Mouse (Mus musculus) embryo, embryonic 11 days (tissue): ENCODE data around the gene Hdhd5.

Source experiments
- DNase-seq: peaks from one replicate; pipeline ENCODE4 v3.0.0-alpha.2; 2015

Gene Hdhd5

DNA sequence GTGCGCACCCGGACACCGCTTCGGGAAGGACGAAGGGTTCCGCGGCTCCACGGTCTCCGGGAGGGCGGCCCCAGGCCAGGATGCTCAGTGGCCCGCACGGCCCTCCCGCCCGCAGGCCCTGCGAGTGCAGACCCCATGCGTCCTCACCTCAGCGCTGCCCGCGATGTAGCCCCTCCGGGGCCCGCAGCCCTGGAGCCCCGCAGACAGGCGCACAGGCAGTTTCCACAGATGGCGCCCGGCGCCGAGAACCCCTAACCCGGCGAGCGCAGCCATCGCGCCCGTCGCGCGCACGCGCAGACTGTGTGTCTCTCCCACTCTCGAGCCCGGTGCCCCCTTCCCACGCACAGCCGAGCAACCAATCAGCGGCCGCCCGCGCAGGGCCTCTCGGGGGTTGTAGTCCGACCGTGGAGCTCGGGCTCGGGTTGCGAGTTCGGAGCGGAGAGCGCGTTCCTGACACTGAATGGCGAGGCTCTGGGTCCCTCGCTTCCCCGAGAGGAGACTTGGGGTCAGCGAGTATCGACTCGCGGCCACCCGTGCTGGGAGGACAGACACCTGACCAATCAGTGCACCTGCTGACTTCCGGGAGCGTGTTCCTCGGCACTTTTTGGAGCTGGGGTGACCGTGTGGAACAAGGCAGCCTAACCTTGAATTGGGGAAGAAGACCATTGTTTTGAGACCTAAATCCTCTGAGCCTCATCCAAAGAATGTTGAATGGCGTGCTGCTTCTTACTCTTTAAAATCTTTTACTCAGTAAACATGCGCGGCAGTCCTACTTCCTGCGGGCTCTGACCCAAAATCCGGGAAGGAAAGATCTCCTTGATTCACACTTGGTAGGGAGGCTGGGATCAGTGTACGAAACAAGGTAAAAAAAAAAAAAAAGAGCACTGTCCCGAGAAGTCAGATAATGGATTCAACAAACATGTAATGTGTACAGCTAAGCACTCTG, at the start of gene Hdhd5:
Gene Hdhd5, minus strand, starts transcription at position 300 of the 946 bp plus-strand sequence.
- peak; percentile 97 for DNase-seq

DNA sequence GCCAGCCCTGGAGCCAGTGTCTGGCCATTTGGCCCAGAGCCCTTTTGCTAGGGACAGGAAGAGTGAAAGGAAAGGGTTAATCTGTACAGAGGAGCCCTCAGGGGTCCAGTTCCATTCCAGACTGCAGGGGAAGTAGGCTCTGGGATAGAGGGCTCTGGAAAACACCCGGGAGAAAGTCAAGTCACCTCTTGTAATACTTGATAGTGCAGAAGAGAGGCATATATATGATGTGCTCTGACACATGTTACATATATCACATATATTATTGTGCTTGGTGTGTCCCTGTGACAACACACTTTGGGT, 49.5 kb upstream of the Hdhd5 start:
- no peak for DNase-seq

DNA sequence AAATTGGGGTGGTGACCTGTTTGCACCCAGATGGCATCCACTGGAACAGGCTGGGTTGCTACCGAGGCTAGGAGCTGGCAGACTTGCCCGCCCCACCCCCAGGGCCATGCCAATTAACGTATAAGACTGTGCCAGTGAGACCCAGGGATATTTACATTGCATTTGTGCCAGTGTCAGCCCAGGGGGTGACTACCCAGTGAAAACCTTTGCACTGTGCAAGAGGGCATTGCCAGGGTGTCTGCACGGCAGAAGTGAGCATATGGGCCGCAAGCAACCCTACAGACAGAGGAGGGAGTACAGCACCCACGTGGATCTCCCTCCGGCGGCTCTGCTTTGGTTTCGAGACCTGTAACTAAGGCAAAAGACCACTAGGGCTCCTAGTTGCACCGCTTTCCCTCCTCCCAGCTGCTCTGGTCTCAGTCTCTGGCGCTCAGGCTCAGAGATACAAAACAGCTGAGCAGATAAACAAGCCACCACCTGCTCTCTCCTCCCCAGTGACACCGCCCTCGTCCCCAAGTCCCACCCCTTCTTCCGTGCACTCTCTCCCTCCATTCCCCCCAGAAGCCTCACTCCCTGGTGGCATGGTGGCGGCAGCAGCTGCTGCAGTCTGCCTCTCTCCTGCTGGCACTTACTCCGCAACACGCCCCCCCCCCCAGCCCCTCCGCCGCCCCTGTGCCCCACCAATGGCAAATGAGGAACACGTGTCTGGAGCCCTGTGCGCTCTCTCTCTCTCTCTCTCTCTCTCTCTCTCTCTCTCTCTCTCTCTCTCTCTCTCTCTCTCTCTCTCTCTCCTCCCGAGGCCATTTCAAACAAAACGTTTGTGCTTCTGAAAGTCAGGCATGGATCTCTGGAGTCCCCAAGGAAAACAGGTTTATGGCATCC, 49.0 kb upstream of the Hdhd5 start:
- peak; percentile 87 for DNase-seq

DNA sequence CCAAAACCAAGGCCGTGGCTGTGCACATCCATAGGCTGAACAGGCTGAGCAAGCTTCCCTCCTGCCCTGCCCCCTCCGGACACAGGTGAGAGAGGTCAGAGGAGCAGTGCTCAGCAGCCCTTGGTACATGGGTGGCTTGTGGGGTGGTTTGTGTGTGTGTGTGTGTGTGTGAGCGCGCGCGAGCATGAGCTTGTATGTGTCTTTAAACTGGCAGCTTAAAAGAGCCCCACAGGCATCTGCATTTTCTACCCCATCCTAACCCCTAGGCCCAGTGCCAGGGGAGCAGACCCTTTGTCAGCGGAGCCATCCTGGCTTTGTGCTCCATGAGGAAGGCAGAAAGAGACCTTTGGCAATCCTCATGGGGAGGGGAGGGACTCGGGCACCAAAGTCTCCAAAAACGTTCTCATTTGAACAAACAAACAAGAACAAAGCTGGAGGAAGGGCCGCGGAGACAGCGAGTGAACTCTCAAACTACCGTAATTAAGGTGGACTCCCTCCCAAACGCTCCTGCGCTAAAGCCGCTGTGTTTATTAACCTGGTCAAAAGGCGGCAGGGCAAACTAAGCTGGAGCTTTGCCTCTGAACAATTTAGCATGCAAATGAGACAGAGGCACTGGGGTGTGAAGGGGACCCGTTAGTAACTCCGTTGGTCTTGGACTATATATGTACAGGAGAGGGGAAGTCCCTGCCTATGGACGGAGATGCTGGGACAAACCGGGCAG, 48.2 kb upstream of the Hdhd5 start:
- DNase-seq: peak; percentile 36

DNA sequence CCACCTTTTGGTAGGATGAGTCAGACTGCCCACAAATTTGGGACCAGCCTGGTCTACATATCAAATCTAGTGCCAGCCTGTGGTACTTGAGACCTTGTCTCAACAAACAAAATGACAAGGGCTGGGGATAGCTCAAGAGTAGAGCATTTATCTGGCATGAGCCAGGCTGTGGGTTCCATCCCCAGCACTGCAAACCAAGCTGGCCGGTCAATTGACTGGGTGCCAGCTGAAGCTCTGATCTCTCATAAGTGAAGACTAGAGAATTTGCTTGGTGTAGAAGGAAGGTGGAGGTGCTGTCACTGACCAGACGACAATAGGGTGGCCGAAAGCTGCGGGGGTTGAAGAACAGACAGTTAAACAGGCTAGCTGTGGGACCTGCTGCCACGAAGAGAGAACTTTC, 47.4 kb upstream of the Hdhd5 start:
- DNase-seq: no peak

DNA sequence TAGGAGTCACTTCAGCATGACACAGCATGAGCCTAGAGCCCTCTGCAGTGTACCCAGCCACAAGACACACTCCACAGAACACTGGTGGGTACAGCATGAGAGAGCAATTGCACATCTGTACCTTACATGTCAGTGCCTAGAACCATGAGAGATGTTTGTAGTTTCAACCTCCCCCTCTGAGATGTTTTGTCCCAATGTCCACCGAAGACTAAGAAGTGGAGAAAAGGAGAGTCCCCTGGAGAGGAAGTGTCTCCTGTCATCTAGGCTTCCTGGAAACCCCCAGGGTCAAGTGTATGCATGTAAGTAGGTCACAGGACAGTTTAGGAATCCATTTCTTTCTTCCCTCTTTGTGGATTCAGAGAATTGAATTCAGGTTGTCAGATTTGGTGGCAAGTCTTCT, 41.3 kb upstream of the Hdhd5 start:
- DNase-seq: no peak

DNA sequence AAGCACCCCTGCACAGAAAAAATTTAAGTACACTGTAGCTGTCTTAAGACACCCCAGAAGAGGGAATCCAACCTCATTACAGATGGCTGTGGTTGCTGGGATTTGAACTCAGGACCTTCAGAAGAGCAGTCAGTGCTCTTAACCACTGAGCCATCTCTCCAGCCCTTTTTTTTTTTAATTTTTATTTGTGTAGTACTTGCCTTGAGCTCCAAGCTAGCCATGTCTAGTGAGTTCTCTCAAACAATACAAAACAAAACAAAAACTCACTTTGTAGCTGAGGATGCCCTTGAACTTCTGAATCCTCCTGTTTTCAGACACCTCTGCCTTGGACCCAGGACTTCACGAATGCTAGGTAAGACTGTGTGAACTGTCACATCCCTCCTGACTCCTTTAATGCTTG, 37.1 kb upstream of the Hdhd5 start:
- no peak for DNase-seq

DNA sequence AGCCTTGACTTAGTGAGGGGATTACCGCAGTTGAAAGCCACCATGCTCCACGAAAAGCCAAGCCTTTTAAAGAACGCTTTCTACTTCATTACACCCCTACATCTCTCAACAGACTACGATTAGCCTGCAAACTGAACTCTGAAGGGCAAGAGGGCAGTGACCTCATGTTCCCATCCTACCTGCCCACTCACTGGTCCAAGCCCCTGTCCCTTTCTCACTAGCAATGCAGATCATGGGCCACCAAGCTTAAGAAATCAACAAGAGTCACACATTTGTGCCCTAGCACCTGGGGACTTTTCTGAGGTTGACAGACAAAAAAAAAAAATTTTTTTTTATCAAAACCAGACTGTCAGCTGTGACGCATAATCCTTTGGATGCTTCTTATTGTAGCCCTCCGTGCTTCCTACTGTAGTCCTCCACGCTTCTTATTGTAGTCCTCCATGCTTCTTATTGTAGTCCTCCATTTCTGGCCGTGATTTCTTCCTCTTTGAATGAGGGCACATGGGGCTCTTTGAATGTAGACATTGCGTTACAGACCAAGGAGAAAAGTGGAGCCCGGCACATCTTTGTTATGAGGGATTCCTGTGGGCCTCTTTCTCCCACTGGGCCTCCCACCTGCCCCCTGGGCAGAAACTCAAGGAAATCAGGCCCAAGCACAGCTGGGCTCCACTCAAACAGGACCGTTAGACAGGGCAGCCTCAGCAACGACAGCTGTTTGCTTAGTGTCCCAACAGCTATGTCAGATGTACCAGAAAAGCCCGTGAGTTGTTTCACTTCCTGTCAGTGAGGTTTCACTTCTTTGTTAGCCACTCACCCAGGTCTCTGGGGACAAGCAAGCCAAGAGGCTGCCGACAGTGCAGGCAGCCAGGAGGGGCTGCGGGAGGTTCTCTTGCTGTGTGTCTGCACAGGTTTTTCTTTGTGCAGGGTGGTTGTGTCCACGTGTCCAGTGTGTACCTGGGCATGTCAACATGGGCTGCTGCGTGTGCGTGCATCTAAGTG, 36.1 kb upstream of the Hdhd5 start:
- peak; percentile 43 for DNase-seq

DNA sequence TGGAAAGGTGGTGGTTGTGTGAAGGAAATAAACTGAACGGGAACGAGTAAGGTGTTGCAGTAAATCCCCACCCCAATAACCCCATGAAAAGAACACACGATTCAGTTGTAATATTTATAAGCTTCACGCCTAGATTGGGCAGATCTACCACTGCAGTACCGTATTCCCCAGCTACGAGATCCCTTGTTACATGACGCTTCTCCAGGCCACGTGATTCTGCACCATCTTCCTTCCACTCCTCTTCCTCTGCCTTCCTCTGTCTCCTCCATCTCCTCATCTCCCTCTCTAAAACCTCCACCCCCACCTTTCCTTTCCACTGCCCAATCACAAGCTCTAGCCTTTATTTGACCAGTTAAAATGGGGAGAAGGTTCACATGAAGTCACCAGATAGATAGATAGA, 25.5 kb upstream of the Hdhd5 start:
- no peak for DNase-seq

DNA sequence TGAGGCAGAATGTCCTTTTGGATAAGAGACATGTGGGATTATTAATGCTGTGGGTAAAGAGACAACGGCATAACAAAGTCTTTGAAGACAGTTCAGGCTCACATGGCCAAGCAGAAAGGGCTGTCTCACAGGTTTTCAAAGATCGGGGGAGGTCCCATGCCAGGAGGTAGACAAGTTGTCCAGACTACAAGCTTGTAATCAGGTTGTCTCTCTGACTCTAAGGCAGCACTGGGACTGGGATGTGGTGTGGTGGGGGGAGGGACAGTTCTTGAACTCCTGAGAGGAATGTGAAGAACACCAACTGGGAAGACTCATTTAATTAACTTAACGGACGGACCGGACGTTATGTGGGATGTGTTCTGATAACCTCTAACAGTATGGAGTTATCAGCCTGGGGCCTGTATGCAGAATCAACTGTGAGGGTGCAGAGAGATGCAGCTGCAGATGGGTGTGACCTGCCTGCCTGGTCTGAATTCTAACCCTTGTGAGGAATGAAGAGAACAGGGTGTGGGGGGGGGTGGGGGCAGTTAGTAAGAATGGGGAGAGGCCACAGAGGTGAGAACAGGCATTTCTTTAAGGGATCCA, 25.0 kb upstream of the Hdhd5 start:
- DNase-seq: no peak

DNA sequence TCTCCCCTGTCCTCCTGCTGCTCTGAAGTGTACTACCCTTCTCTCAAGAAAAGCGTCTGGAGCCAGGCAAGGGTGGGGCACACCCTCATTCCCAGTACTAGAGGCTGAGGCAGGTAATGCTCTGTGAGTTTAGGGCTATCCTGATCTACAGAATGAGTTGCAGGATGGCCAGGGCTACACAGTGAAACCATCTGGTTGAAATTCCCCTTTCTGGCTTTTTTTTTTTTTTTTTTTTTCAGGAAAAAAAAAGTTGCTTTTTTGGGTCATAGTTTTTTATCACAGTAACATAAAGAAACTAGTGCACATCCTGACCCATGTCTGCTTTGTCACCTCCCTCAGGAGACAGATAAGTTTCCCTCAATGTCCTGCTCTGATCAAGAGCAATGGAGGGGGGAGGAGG, 24.0 kb upstream of the Hdhd5 start:
- DNase-seq: no peak

DNA sequence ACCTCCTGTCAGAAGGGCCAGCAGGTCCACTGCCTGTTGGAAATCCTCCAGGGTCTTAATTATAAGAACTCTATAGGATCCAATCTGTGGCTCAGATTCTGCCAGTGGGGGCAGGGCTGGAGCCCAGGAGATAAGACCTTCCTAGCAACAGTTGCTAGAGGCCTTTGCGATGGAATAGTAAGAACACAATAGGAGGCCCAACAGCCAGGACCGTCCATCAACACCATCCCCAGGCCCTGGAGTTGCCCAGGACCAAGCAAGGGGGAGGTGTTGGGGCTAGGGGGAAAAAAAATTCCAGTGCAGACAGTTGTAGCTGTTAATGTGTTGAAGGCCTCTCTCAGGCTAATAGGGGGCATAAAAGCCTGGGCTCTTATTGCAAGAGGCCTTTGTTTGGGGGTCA, 19.1 kb upstream of the Hdhd5 start:
- DNase-seq: peak; percentile 56

DNA sequence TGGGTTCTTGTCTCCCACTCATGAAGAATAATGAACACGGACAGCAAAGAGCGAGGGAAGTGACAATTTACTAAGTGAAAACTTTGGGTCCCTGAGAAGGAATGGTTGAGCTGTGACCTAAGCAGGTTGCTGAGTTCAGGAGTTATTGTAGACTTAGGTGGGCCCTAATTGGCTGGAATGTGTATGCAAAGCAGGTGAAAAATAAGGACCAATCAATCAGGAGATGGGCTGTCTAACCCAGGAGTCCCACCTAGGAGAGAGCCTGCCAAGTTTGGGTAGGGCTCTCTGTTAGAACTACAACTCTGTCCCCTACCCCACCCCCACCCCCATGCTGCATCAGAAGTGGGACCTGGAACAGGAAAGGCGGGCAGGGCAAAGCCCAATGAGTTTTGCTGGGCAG, 17.5 kb upstream of the Hdhd5 start:
- no peak for DNase-seq

DNA sequence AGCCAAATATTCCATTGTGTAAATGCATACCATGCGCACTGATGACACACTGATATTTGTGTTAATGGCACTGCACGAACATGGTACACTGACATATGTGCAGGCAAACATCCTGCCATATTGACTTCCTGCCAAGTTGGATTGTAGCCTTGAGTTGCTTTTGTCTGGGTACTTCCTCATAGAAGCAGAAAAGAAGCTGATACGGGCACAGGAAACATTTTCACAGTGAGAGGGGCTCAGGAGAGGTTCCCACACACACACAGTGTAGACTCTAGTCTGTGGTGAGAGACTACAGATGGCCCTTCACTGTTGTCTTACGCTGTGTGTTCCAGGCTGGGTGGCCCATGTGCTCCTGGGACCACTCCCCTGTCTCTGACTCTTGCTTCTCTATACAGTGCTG, 15.9 kb upstream of the Hdhd5 start:
- DNase-seq: no peak

DNA sequence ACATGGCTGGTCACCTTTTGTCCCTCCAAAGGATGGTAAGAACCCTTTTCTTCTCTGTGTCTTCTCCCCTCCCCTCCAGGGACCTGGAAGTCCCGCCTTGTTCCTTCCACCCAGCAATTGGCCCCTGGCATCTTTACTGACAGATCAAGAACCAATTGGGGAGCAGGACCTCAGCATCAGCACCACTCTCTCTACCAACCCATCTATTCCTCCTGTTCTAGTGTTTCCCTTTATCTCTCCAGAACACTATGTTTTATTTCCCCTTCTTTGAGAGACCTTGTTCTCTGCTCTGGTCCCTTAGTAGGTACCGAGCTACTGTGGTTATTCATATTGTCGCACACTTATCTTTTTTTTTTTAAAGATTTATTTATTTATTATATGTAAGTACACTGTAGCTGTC, 15.2 kb upstream of the Hdhd5 start:
- no peak for DNase-seq

DNA sequence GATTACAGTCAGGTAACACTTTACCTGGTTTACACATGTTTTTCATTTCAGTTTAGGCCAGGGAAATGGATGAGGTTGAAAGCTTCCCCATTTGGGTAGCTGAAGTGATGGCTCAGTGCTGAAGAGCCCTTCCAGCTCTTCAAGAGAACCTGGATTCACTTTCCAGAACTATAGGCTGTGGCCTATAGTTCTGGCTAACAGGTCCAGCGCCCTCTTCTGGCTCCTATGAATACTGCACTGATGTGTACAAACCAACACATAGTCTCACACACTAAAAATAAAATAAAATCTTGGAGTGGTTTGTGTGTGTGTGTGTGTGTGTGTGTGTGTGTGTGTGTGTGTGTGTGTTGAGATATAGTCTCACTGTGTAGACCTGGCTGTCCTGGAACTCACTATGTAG, 10.9 kb upstream of the Hdhd5 start:
- DNase-seq: no peak

DNA sequence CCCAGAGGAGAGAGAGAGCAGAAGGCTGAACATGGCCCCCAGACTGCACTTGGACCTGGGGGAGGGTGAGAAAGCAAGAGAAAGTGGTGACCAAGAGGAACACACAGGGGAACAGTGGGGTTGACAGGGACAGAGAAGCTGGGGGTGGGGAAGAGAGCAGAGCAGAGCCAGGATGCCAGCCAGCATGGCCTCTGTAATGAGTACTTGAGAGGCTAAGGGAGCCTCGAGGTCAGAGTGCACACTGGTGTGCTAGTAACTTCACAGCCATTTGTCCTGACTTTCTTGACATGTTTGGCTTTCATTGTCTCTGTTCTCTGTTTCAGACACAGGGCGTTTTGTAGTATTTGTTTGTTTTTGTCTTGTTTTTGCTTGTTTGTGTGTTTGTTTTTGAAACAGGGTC, 10.3 kb upstream of the Hdhd5 start:
- peak; percentile 20 for DNase-seq

DNA sequence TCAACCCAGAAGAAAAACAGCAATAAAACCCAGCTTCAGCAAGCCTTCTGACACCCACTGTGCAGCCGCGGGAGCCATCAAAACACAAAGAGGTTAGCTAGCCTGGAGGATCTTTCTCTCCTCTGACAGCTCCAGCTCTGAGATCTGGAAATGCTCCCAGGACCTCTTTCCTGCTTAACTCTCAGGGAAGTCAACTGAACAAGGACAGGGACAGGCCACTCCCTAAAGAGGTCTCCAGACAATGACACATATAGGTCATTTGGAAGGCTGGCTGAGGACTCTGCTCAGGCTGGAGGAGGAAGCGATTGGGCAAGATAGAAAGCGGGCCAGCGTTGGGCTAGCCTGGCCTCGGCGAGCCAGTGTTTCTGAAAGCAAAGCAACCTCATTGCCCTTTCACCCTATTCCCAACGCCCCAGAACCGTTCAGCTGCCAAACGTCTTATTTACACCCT, 8.7 kb upstream of the Hdhd5 start:
- DNase-seq: no peak

DNA sequence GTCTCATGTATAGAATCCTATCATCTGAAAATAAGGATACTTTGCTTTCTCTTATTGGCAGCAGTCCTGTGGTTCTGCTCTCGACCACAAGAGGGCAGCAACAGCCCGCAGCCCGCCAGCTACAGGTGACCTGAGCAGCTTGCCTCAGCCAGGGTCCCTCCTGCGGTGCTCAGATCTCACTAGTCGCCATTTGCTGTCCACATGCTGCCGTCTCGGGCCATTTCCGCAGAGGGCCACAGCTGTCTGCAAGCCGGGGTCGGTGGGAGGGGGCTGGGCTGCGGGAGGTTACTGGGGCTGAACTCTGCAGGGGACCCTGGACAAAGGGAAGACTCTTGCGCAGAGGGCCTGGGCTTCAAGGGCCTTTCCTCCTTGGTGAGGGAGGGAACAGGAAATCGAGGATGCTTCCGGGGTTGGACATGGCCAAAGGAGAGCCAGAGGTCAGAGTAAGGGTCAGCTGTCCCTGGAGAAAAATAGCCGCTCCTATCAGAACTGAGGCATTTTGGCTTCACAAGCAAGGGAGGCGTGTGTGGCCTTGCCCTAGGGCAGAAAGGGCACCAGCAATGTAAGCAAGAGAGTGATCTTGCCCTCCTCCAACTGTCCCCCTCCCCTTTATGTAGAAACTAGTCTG, 8.1 kb upstream of the Hdhd5 start:
- DNase-seq: peak; percentile 93

DNA sequence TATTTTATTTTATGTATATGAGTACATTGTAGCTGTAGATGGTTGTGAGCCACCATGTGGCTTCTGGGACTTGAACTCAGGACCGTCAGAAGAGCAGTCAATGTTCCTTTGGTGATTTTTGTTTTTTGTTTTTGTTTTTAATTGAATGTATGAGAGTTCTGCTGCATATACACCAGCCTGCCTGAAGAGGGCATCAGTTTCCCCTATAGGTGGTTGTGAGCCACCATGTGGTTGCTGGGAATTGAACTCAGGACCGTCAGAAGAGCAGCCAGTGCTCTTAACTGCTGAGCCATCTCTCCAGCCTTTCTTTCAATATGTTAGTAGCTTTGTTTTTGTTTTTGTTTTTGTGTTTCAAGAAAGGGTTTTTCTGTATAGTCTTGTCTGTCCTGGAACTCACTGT, 5.2 kb upstream of the Hdhd5 start:
- no peak for DNase-seq

DNA sequence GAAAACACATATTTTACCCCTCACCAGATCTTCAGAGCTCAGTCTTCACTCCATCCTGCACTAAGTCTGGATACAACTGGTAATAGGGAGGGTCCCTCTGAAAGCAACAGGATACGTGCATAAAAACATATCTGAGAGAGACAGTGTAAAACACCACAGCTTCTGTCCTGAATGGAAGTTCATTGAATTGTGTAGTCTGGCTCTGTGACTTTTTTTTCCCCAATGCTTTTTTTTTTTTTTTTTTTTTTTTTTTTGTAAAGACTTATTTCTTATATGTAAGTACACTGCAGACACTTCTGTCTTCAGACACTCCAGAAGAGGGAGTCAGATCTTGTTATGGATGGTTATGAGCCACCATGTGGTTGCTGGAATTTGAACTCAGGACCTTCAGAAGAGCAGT, 1.5 kb upstream of the Hdhd5 start:
- no peak for DNase-seq
